Mouse (Mus musculus) bone marrow macrophage, adult 2 months (primary cell): ENCODE data around the gene Gm10295. TPM values are rescaled to one million over a fixed set of nuclear protein-coding genes. Genes with fewer than 3 reads are reported as not detected.

Source experiments
- H3K27ac ChIP-seq: 2 replicates; pipeline ENCODE4 v1.5.1; 2012; ENCODE audit warnings: low read depth, low read length; ENCODE audit not compliant: insufficient read depth
- H3K4me1 ChIP-seq: 2 replicates; pipeline ENCODE4 v1.6.1; 2012; ENCODE audit warnings: low read length; ENCODE audit not compliant: control insufficient read depth, insufficient read depth
- H3K4me3 ChIP-seq: 2 replicates; pipeline ENCODE4 v1.5.1; 2012; ENCODE audit warnings: mild to moderate bottlenecking, low read length, moderate library complexity; ENCODE audit not compliant: insufficient read depth
- CTCF ChIP-seq: IDR thresholded peaks from 2 replicates; pipeline ENCODE4 v1.5.1; 2012; ENCODE audit warnings: low read depth, mild to moderate bottlenecking, low read length, moderate library complexity
- POLR2A ChIP-seq: IDR thresholded peaks from 2 replicates; pipeline ENCODE4 v1.6.1; 2012; ENCODE audit warnings: mild to moderate bottlenecking, low read depth, low read length, borderline replicate concordance
- polyA plus RNA-seq: library from polyadenylated mRNA; stranded (reverse); fragments of >200 nt; gene quantifications from 2 replicates; pipeline ENCODE4 v1.2.4, GENCODE M21; 2012; ENCODE audit not compliant: missing spikeins, insufficient read depth, insufficient read length

Gene Gm10295
- polyA plus RNA-seq, 1 experiment, result not detected

DNA sequence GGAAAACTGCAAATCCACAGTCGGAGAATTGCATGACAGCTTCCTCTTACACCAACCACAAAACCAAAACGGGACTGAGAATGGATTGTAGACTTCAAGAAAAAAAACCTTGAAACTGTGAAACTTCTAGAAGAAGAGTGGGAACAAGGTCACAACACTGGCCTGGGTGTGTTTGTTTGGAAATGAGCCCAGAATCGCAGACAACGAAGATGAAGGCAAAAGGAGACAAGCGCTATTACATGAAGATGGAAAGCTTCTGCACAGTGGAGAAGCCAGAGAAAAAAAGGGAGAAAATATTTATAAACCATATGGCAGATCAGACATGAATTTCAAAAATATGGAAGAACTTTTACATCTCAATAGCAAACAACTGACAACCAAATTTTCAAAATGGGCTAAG lies 4.3 kb upstream of the Gm10295 start:
- TF ChIP-seq CTCF (no peak), POLR2A (no peak)
- Histone ChIP-seq H3K27ac (no peak overlapping the region), H3K4me3 (no peak overlapping the region), H3K4me1 (no peaks in the 10 kb centered on the region)

DNA sequence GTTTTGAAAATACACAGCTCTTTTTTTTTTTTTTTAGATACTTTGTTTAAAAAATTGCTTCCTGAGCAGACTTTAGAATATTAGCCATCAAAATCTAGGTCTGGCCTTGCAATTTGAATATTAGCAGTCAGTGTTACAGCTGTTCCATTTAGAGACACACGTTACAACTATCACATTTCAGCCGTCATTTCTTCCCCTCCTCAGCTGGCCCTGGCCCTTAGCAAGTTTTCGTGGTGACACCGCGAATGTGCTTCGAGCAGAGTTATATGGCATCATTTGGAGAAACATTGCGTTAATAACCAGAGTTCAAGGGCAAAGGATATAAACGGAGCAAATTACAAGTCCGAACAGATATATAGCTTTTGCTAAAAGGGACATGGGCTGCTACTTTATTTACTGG lies 2.4 kb downstream of the Gm10295 start:
- Histone ChIP-seq H3K27ac (no peak overlapping the region), H3K4me3 (no peak overlapping the region), H3K4me1 (no peaks in the 10 kb centered on the region)
- TF ChIP-seq CTCF, result no peak

DNA sequence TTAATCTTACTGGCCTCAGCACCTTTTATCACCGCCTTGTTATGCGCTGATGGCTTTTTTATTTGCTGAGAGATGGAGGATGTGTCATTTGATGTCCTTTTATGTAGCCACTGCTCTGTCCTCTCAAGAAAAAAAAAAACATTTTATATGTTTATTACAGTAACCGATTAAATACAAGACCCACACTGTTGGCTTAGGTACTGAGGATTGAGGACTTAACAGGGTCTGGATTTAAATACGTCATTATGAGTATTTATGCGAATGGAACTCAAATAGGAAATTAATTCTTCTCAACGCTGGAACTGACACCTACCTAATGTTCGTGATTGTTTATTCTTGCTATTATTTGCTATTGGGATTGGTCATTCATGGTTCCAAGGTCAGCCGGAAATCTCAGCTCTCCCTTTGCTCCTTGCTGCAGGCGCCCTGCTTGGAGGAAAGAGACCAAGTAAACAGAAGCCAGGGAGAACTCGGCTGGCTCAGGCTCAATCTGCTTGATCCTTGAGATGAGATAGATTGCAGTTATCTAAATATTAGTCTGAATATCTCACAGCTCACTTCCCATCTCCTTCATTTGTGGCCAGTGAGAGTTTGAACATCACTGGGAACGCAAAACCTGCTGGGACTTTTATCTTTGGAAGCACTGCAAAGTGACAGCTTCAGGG lies 26.2 kb downstream of the Gm10295 start:
- Histone ChIP-seq H3K27ac (no peak overlapping the region), H3K4me3 (no peak overlapping the region), H3K4me1 (no peaks in the 10 kb centered on the region)
- no peak for TF ChIP-seq CTCF
- no peak for TF ChIP-seq POLR2A

- TF ChIP-seq CTCF (no peak), POLR2A (no peak)
- Histone ChIP-seq H3K27ac (no peak overlapping the region), H3K4me3 (no peak overlapping the region), H3K4me1 (no peaks in the 10 kb centered on the region)
Observed at GRCm38 (mm10) chr7:71313148-71313765, 38.0 kb downstream of the Gm10295 start.

DNA sequence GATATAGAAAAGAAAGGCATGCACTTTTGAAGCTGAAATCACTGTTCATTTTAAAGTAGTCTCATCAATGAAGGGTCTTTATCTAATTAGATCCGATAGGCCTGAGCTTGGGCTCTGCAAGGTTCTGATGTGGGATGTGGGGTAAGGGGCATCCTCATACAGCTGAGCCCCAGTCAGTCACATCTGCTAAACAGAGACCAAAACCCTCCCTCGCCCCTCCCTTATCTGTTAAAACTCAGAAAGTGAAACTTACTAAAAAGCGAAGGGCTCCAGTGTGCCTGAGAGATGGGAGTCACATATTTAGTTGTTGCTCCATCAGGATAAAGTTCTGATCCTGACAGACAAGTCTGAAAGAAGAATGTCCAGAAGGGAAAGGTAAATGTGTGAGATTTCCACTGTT lies 38.9 kb downstream of the Gm10295 start:
- TF ChIP-seq CTCF (no peak), POLR2A (no peak)
- Histone ChIP-seq H3K4me1 (no peaks in the 10 kb centered on the region), H3K27ac (no peak overlapping the region), H3K4me3 (no peak overlapping the region)

DNA sequence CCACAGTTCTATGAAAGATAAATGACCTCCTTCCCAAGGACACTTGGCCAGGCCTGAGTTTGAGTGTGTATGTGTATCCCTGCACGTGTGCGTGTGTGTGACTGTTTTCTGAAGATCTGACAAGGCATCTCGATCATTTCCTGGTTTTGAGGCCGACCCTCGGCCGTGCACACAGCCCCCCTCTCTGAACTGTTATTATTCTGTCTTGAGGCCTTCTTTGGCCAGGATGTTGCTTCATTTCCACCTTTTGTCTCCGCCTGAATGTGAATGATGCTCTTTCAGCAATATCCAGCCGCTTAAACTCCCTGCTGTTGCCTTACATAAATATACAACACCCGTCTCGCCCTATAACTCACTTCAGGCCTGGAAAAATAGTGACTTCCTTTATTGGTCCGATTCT lies 39.9 kb downstream of the Gm10295 start:
- TF ChIP-seq POLR2A (no peak), CTCF (no peak)

GRCm38 (mm10) chr7:71308051-71308450 lies 43.2 kb downstream of the Gm10295 start:
- H3K4me1 ChIP-seq, result no peaks in the 10 kb centered on the region
- TF ChIP-seq CTCF (no peak), POLR2A (no peak)
- H3K4me3 ChIP-seq, result no peak overlapping the region
- H3K27ac ChIP-seq, result no peak overlapping the region

More for the DNA sequence above, 39.9 kb downstream of the Gm10295 start:
- Histone ChIP-seq H3K27ac (no peak overlapping the region), H3K4me3 (no peak overlapping the region), H3K4me1 (no peaks in the 10 kb centered on the region)

GRCm38 (mm10) chr7:71302714-71303113 lies 48.6 kb downstream of the Gm10295 start:
- Histone ChIP-seq H3K4me3 (no peak overlapping the region), H3K27ac (no peak overlapping the region), H3K4me1 (no peaks in the 10 kb centered on the region)
- TF ChIP-seq CTCF, result no peak
- TF ChIP-seq POLR2A, result no peak
